Mouse (Mus musculus) midbrain, embryonic 15.5 days (tissue): ENCODE results near the gene Katnbl1. TPM values are rescaled to one million over a fixed set of nuclear protein-coding genes. Genes with fewer than 3 reads are reported as not detected.

Experiments
- ATAC-seq: fragments of 200-750 bp; cut with Nextera tagmentation; replicated peaks from 2 replicates; pipeline ENCODE4 v1.8.0; 2017; ENCODE audit warnings: moderate TSS enrichment
- H3K27ac ChIP-seq: fragments of 300-500 bp; sonication (generic); 2 replicates; pipeline ENCODE4 v1.5.1; 2015; ENCODE audit warnings: mild to moderate bottlenecking, inconsistent platforms
- H3K27me3 ChIP-seq: fragments of 300-500 bp; sonication (generic); replicated peaks from 2 replicates; pipeline ENCODE4 v1.6.1; 2015; ENCODE audit warnings: inconsistent platforms
- H3K36me3 ChIP-seq: fragments of 300-500 bp; sonication (generic); replicated peaks from 2 replicates; pipeline ENCODE4 v1.6.1; 2015; ENCODE audit warnings: inconsistent platforms
- H3K4me1 ChIP-seq: fragments of 300-500 bp; sonication (generic); 2 replicates; pipeline ENCODE4 v1.6.1; 2015; ENCODE audit warnings: inconsistent platforms
- H3K4me2 ChIP-seq: fragments of 300-500 bp; sonication (generic); 2 replicates; pipeline ENCODE4 v1.6.1; 2015; ENCODE audit warnings: inconsistent platforms, mild to moderate bottlenecking, moderate library complexity
- H3K4me3 ChIP-seq: fragments of 300-500 bp; sonication (generic); 2 replicates; pipeline ENCODE4 v1.5.1; 2015; ENCODE audit warnings: mild to moderate bottlenecking, inconsistent platforms
- H3K9ac ChIP-seq: fragments of 300-500 bp; sonication (generic); 2 replicates; pipeline ENCODE4 v1.6.1; 2015; ENCODE audit warnings: mild to moderate bottlenecking, inconsistent platforms
- H3K9me3 ChIP-seq: fragments of 300-500 bp; sonication (generic); 2 replicates; pipeline ENCODE4 v1.6.1; 2016; ENCODE audit warnings: inconsistent platforms
- WGBS: fragments of 180-500 bp; shearing (Covaris S2); methylation state at CpG from one replicate; pipeline ENCODE4 v1.1.7; 2015; ENCODE audit warnings: mixed read lengths; 5-methylcytosine and 5-hydroxymethylcytosine counted together
- polyA plus RNA-seq: library from polyadenylated mRNA; unstranded; fragments of >200 nt; fragmentation: Nextera tagmentation; extraction: Ambion mirVana; gene quantifications from 2 replicates; pipeline ENCODE4 v1.2.1, GENCODE M21; 2015

Gene Katnbl1
- 27.9 and 28.0 TPM in 2 replicates for polyA plus RNA-seq

DNA sequence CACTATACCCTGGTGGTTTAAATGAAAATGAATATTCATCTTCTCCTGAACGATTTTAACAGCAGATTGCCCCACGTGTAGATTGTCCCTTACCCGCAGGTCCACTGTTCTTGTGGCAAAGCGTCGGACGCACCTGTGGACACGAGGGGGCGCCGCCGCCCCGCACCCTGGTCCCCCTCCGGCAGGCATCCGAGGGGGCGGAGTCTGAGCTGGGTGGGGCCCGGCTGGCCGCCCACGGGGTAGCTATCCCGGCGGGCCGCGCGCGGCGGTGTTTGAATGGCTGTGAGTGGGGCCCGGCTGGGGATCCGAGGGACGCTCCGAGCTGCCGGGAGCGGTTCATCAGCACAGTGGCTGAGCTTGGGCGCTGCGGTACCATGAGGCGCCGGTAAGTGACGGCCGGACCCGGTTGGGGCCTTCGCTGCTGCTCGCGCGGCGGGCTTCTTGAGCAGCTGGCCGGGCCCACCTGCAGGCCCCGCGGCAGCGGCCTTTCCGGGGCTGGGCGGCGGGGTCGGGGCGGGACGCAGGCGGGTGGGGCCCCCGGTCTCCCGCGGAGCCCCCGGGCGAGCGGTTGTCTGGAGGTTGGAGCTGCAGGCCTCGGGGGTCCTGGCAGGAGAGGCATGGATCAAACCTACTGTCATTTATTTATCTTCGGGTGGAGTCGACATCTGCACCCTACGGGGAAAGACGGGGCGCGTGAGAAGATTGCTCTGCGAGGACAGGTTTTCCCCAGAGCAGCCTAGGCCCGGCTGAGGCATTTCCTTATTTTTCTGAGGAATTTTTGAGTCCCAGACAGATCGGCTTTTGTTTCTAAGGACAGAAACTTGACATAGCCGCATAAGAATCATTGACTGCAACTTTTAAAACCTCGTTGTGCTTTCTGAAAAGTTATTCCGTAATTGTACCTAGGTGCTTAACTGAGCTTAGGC, at the start of gene Katnbl1:
Gene Katnbl1, plus strand, starts transcription at position 239 of the 926 bp plus-strand sequence.
- peaks cover 15% of the 10 kb centered on the region for H3K4me1 ChIP-seq
- peak within 1 kb of the TSS; percentile 99 for H3K9ac ChIP-seq
- under 1% methylated on average over 72 of the region's 72 CpGs for WGBS
- H3K4me3 ChIP-seq, result peak within 1 kb of the TSS; percentile 100
- peak within 1 kb of the TSS; percentile 53 for H3K4me2 ChIP-seq
- peak; percentile 99 for ATAC-seq
- no peaks in the 10 kb centered on the region for H3K9me3 ChIP-seq
- H3K27ac ChIP-seq, result peak within 1 kb of the TSS; percentile 88
- H3K27me3 ChIP-seq, result no peaks in the 10 kb centered on the region
- H3K36me3 ChIP-seq, result no peaks in the 10 kb centered on the region

DNA sequence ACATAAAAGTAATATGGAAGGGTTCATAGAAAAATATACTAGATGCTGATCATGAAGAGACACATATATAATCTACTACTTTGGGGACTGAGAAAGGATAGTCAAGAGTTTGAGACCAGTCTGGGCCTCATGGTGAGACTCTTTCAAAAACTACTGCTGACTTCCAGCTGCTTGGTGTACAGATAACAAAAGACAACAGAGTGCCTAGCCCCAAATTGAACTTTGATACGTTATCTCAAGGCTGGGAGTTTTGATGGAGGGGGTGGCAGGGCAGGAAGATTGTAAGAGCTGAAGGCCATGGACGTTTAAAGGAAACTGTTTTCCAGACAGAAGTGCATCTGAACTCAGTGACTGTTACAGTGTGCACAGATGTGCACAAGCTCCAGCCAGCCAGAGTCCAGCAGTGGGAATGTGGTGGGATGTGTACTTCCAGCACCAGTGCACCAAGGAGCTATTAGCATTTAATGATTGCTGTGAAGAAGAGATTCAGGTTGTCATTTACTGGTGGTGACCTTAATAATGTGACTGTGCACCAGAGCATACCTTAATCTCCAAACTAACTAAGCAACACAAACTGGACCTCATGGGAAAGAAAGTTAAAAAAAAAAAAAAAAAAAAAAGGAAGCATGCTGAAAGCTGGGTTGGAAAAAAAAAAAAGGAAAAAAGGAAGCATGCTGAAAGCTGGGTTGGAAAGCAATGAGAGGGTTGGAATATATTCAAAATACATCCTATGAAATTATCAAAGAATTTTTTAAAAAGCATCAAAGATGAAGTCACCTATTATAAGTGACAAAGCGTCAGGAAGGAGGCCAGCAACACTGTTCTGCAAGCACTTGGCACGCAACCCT, 46.7 kb upstream of the Katnbl1 start:
- WGBS, result 77% methylated on average over 4 of the region's 4 CpGs
- no peaks in the 10 kb centered on the region for H3K9me3 ChIP-seq
- H3K36me3 ChIP-seq, result peaks cover 17% of the 10 kb centered on the region
- H3K4me1 ChIP-seq, result no peaks in the 10 kb centered on the region
- ATAC-seq, result no peak
- H3K27me3 ChIP-seq, result no peaks in the 10 kb centered on the region
- H3K9ac ChIP-seq, result no peak overlapping the region
- no peak overlapping the region for H3K4me2 ChIP-seq
- H3K4me3 ChIP-seq, result no peak overlapping the region
- H3K27ac ChIP-seq, result no peak overlapping the region

DNA sequence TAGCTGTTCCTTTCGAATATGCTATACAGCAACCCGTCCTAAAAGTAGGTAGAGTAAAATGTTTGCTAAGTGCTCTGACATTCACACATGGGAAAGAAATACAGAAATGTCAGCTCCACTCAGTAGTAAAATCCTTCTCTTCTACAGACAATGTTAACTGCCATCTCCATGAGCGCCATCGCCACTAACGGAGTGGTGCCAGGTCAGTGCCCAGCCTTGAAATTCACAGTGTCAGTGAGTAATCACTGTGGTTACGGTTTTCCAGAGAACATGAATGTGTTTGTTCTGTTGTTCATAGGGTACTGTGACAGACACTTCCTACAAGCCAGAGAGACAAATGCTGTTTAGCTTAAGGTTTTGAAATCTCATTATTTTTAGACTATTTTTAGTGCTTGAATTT, 41.8 kb upstream of the Katnbl1 start:
- Histone ChIP-seq H3K27me3 (no peaks in the 10 kb centered on the region), H3K36me3 (peaks cover 29% of the 10 kb centered on the region), H3K27ac (no peak overlapping the region), H3K9me3 (no peaks in the 10 kb centered on the region), H3K4me1 (no peaks in the 10 kb centered on the region), H3K9ac (no peak overlapping the region), H3K4me2 (no peak overlapping the region), H3K4me3 (no peak overlapping the region)
- no peak for ATAC-seq
- 93% methylated on average over 6 of the region's 6 CpGs for WGBS

DNA sequence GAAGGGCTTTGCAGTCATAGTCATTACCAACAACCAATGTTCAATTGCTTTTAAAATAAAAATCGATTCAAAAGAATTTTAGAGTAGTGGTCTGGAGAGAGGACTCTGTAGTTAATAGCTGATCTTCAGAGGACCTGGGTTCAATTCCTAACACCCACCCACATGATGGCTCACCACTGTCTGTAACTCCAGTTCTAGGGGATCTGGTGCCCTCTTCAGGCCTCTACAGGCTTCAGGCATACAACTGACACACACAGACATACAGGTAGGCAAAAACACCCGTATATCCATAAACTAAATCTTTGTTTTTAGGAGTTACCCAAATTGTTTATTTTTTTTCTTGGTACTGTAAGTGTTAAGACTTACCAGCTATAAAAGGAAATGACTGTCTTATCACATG, 39.3 kb upstream of the Katnbl1 start:
- H3K27me3 ChIP-seq, result no peaks in the 10 kb centered on the region
- no peak for ATAC-seq
- no peak overlapping the region for H3K4me3 ChIP-seq
- no peak overlapping the region for H3K9ac ChIP-seq
- no peaks in the 10 kb centered on the region for H3K4me1 ChIP-seq
- H3K9me3 ChIP-seq, result no peaks in the 10 kb centered on the region
- H3K27ac ChIP-seq, result no peak overlapping the region
- WGBS, result 89% methylated on average over 2 of the region's 2 CpGs
- peaks cover 28% of the 10 kb centered on the region for H3K36me3 ChIP-seq
- H3K4me2 ChIP-seq, result no peak overlapping the region

DNA sequence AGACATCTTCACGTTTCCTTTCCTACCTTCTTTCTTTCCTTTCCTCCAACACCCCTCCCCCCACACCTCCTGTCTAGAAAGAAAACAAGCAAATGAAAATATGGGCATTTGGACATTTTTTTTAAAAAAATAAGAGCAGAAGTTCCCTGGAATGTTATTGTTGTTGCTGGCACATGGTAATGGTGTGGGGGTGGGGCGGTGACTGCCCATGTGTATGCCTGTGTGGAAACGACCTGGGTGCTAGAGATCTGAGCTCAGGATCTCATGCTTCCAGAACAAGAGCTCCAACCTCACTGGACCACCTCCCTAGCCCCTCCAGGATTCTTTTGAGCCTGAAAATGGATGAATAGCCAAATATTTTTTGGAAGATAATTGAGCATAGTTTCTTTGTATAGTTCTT, 37.9 kb upstream of the Katnbl1 start:
- 79% methylated on average over 3 of the region's 3 CpGs for WGBS
- no peak for ATAC-seq
- Histone ChIP-seq H3K9me3 (no peaks in the 10 kb centered on the region), H3K27me3 (no peaks in the 10 kb centered on the region), H3K36me3 (peaks cover 22% of the 10 kb centered on the region; the same call in 1 of the 2 replicates), H3K27ac (no peak overlapping the region), H3K4me3 (no peak overlapping the region), H3K9ac (no peak overlapping the region), H3K4me1 (no peaks in the 10 kb centered on the region), H3K4me2 (no peak overlapping the region)

DNA sequence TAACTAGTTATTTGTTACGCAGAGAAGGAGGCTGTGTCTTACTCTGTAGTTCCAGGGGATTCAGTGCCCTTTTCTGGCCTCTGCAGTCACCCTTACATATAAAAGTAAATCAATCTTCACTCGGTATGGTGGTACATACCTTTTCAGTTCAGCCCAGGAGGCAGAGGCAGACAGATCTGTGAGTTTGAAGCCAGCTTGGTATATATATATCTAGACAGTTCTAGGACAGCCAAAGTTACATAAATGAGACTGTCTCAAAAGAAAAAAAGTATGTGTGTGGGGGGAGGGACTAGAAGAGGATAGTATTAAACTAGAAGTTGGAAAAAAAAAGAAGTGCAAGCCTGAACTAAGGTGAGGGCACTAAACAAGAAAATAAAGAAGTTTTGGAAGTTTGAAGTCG, 30.8 kb upstream of the Katnbl1 start:
- Histone ChIP-seq H3K4me2 (no peak overlapping the region), H3K27me3 (no peaks in the 10 kb centered on the region), H3K4me3 (no peak overlapping the region), H3K36me3 (peaks cover 33% of the 10 kb centered on the region), H3K9ac (no peak overlapping the region), H3K9me3 (no peaks in the 10 kb centered on the region), H3K27ac (no peak overlapping the region), H3K4me1 (no peaks in the 10 kb centered on the region)
- 92% methylated on average over 3 of the region's 3 CpGs for WGBS
- ATAC-seq, result no peak

DNA sequence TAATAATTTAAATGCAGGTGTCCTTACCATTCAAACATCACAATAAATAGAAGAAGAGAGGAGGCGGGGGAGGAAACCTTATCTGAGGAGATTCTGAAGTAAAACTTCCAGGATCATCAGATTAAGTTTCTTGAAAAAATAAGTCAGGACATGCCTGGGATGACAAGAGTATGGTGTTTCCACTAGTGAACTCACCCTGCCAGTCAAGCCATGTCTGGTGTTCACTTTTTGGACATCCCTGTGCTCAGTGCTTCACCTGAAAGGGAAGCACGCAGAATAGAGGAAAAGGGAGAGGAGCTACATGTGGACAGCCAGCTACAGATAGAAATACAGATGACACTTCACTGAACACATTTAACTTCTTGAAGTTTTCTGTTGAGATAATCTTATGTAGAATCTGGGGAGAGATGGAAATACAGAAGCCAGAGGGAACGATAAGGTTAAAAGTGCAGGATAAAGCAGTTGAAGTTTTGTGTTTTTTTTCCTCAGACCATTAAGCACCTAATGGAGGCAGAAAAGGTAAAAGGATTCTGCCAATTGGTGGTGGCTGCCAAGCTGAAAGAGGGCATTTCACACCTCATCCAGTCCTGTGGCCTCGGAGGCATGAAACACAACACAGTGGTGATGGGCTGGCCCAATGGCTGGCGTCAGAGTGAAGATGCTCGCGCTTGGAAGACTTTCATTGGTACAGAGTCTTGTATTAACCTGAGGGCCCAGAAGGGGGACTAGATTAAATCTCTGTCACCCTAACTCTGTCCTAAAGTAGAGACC, 25.1 kb upstream of the Katnbl1 start:
- ATAC-seq, result no peak
- Histone ChIP-seq H3K9me3 (no peaks in the 10 kb centered on the region), H3K27me3 (no peaks in the 10 kb centered on the region), H3K36me3 (peaks cover 50% of the 10 kb centered on the region), H3K9ac (no peak overlapping the region), H3K4me2 (no peak overlapping the region), H3K4me1 (no peaks in the 10 kb centered on the region), H3K4me3 (no peak overlapping the region), H3K27ac (no peak overlapping the region)
- WGBS, result 96% methylated on average over 7 of the region's 7 CpGs

DNA sequence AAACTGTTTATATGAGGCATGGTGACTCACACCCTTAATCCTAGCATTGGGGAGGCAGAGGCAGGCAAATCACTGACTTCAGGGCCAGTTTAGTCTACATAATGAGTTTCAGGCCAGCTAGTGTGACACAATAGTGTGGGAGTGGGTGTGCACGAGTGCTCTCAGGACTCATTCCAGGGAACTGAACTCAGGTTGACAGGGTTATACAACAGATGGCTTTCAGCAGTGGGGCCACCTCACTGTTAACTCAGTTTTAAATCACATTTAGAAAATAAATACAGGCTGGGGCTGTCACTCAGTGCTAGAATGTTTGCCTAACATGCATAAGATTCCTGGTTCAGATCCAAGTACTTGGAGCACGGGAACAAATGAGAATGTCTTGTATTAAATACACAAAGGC, 19.4 kb upstream of the Katnbl1 start:
- peaks cover 52% of the 10 kb centered on the region for H3K36me3 ChIP-seq
- no peak for ATAC-seq
- H3K9me3 ChIP-seq, result no peaks in the 10 kb centered on the region

DNA sequence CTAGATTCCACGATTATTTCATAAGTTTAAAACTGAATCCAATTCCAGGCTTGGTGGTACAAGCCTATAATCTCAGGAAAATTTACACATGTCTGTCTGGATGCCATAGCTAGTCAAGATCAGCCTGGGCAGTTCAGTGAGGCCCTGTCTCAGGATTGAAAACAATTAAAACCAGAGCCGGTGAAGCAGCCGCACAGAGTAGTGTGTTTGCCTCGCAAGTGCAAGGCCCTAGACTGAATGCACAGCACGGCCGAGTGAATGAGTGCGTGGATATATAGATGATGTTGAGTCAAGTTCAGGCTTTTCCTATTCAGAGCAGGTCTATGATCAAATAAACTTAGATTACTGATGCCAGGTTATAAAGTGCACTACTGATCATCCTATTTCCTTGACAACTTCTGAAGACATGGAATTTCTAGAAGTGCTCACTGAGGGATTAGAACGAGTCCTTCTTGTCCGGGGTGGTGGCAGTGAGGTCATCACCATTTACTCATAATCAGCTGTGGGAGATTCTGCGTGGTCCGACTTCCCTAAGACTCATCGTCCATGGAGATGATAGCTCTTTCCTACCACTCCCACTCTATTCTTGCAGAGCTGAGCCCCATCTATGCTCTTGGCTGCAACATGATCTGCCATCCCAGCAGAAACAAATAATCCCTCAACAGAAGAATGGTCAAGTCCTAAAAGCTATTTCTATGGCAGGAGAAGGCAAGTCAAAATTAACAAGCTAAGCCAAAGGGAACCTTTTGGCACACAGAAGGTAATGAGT, 18.8 kb upstream of the Katnbl1 start:
- H3K4me1 ChIP-seq, result no peaks in the 10 kb centered on the region
- no peak overlapping the region for H3K9ac ChIP-seq
- 91% methylated on average over 12 of the region's 12 CpGs for WGBS
- ATAC-seq, result no peak
- no peak overlapping the region for H3K27ac ChIP-seq
- no peaks in the 10 kb centered on the region for H3K9me3 ChIP-seq
- no peak overlapping the region for H3K4me2 ChIP-seq
- H3K4me3 ChIP-seq, result no peak overlapping the region
- no peaks in the 10 kb centered on the region for H3K27me3 ChIP-seq
- H3K36me3 ChIP-seq, result peaks cover 54% of the 10 kb centered on the region

More for the DNA sequence above, 19.4 kb upstream of the Katnbl1 start:
- no peak overlapping the region for H3K4me2 ChIP-seq
- H3K27me3 ChIP-seq, result no peaks in the 10 kb centered on the region
- H3K9ac ChIP-seq, result no peak overlapping the region
- no peak overlapping the region for H3K27ac ChIP-seq
- H3K4me1 ChIP-seq, result no peaks in the 10 kb centered on the region
- WGBS, result 90% methylated on average over 2 of the region's 2 CpGs
- H3K4me3 ChIP-seq, result no peak overlapping the region

DNA sequence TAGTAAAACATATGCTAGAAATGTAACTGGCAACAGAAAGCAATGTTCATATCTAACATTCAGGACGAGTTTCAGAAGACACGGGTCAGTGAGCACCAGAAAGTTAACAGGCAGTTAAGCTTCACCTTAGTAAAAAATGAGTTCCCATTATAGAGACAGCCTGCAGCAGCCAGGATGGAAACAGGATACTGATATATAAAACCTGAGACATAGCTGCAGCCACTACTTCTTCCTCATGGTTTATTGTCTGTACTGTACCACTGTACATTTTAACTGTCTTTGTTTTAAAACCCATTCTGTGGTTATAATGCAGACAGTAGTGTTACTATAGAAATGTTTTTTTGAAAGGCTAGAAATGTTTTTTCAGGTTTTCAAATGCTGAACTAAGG, 18.2 kb upstream of the Katnbl1 start:
- Histone ChIP-seq H3K9me3 (no peaks in the 10 kb centered on the region), H3K4me1 (no peaks in the 10 kb centered on the region), H3K4me2 (no peak overlapping the region), H3K36me3 (peaks cover 54% of the 10 kb centered on the region), H3K9ac (no peak overlapping the region), H3K4me3 (no peak overlapping the region), H3K27me3 (no peaks in the 10 kb centered on the region), H3K27ac (no peak overlapping the region)
- no peak for ATAC-seq
- WGBS, result 95% methylated on average over 2 of the region's 2 CpGs

DNA sequence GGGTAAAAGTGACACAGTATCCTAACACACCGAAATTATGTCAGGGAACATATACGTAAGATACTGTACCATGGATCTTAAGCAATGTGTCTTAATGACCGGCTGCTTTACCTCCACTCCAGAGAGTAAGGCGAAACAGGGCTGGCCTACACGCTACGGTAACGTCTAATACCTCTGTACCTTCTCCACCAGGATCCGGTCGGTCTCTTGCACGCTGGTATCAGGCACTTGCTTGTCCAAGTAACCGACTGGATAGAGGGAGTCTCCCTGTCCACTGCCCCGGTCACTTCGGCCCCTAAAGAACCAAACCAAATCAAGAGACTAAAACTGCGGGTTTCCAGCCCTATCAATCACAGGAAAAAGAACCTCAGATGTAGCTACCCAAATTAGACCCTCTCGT, 11.8 kb upstream of the Katnbl1 start:
- H3K9me3 ChIP-seq, result no peaks in the 10 kb centered on the region

More for the DNA sequence above, 11.8 kb upstream of the Katnbl1 start:
- H3K4me2 ChIP-seq, result peak overlapping the region; percentile 88
- peak overlapping the region; percentile 89 for H3K9ac ChIP-seq
- peaks cover 19% of the 10 kb centered on the region; the same call in 1 of the 2 replicates for H3K36me3 ChIP-seq
- peaks cover 16% of the 10 kb centered on the region for H3K4me1 ChIP-seq
- no peaks in the 10 kb centered on the region for H3K27me3 ChIP-seq
- peak overlapping the region; percentile 93 for H3K27ac ChIP-seq
- ATAC-seq, result peak; percentile 61
- H3K4me3 ChIP-seq, result peak overlapping the region; percentile 97
- WGBS, result 22% methylated on average over 15 of the region's 15 CpGs
